Mouse (Mus musculus) lung, embryonic 16.5 days (tissue): ENCODE measurements around the gene Phxr2. TPM values are rescaled to one million over a fixed set of nuclear protein-coding genes. Genes with fewer than 3 reads are reported as not detected.

Source experiments
- polyA plus RNA-seq: library from polyadenylated mRNA; unstranded; fragments of >200 nt; fragmentation: Nextera tagmentation; extraction: Ambion mirVana; gene quantifications from 2 replicates; pipeline ENCODE4 v1.2.1, GENCODE M21; 2015

Gene Phxr2
- polyA plus RNA-seq, 1 experiment from 2014 or later, result not detected

Other genes starting within 250 kb of the Phxr2 start
- gene Atp2b1, start 211.9 kb downstream of the Phxr2 start, polyA plus RNA-seq, result 202 and 205 TPM in 2 replicates
- 17.3 and 22.7 TPM in 2 replicates for gene Poc1b, start 19.3 kb downstream of the Phxr2 start, polyA plus RNA-seq
- 15.1 and 17.1 TPM in 2 replicates for gene Galnt4, start 18.2 kb downstream of the Phxr2 start, polyA plus RNA-seq
- gene Dusp6, start 136.9 kb upstream of the Phxr2 start, polyA plus RNA-seq, result 79.3 and 80.3 TPM in 2 replicates